Mouse (Mus musculus): ENCODE results near the gene Mtap. TPM values are rescaled to one million over a fixed set of nuclear protein-coding genes. Genes with fewer than 3 reads are reported as not detected.
A peak's percentile ranks its signal among the peaks of the same experiment; 100 is the strongest.

Gene Mtap
- total and polyA plus RNA-seq, 2 experiments from 2014 or later: 8.1 to 18.0 TPM

GRCm38 (mm10) chr4:89136356-89136755, 566 bp upstream of the Mtap start:
- Histone ChIP-seq H3K4me2 (ENCODE audit: low read depth) (peak overlapping the region; percentile 91; the same call in 1 of the 2 replicates), H3K9ac (peak overlapping the region; percentile 76; the same call in 1 of the 2 replicates), H3K4me1 (ENCODE audit: insufficient read depth) (peaks cover 4% of the 10 kb centered on the region; the same call in 1 of the 2 replicates), H3K9me3 (ENCODE audit: low read length) (no peaks in the 10 kb centered on the region), H3K27me3 (ENCODE audit: insufficient read depth, low read length) (no peaks in the 10 kb centered on the region), H3K27ac (ENCODE audit: low read depth, low read length) (no peak overlapping the region), H3K36me3 (ENCODE audit: insufficient read depth) (no peaks in the 10 kb centered on the region), H3K4me3 (ENCODE audit: low read depth, low read length) (no peak overlapping the region)
- ATAC-seq: no peak
- TF ChIP-seq CTCF (IDR thresholded peaks at IDR 0.05; ENCODE audit: low read depth): no peak
- DNase-seq: no peak
- WGBS: 43% methylated on average over 3 of the region's 3 CpGs

- ATAC-seq (peak; percentile 76), DNase-seq (peak; percentile 63)
- Histone ChIP-seq H3K4me1 (ENCODE audit: insufficient read depth) (peaks cover 4% of the 10 kb centered on the region; the same call in 1 of the 2 replicates), H3K9me3 (ENCODE audit: low read length) (no peaks in the 10 kb centered on the region), H3K4me3 (ENCODE audit: low read depth, low read length) (peak overlapping the region; percentile 93), H3K9ac (peak overlapping the region; percentile 76), H3K4me2 (ENCODE audit: low read depth) (peak overlapping the region; percentile 91), H3K27me3 (ENCODE audit: insufficient read depth, low read length) (no peaks in the 10 kb centered on the region), H3K36me3 (ENCODE audit: insufficient read depth) (no peaks in the 10 kb centered on the region), H3K27ac (ENCODE audit: low read depth, low read length) (peak overlapping the region; percentile 59)
- 2% methylated on average over 36 of the region's 36 CpGs for WGBS
- no peak for TF ChIP-seq CTCF (IDR thresholded peaks at IDR 0.05; ENCODE audit: low read depth)
These were observed 829 bp downstream of the Mtap start for GRCm38 (mm10) chr4:89137542-89138360.

GRCm38 (mm10) chr4:89138361-89138651, 1.4 kb downstream of the Mtap start:
- H3K9ac ChIP-seq: no peak overlapping the region
- no peaks in the 10 kb centered on the region for H3K9me3 ChIP-seq (ENCODE audit: low read length)
- H3K4me2 ChIP-seq (ENCODE audit: low read depth): peak overlapping the region; percentile 91
- H3K4me1 ChIP-seq (ENCODE audit: insufficient read depth): peaks cover 4% of the 10 kb centered on the region; the same call in 1 of the 2 replicates
- no peaks in the 10 kb centered on the region for H3K27me3 ChIP-seq (ENCODE audit: insufficient read depth, low read length)
- ATAC-seq: no peak
- H3K4me3 ChIP-seq (ENCODE audit: low read depth, low read length): peak overlapping the region; percentile 93; the same call in 1 of the 2 replicates
- WGBS: 10% methylated on average over 4 of the region's 4 CpGs
- H3K27ac ChIP-seq (ENCODE audit: low read depth, low read length): no peak overlapping the region
- DNase-seq: no peak
- no peaks in the 10 kb centered on the region for H3K36me3 ChIP-seq (ENCODE audit: insufficient read depth)
- TF ChIP-seq CTCF (IDR thresholded peaks at IDR 0.05; ENCODE audit: low read depth): no peak

GRCm38 (mm10) chr4:89140832-89141231, 3.9 kb downstream of the Mtap start:
- TF ChIP-seq CTCF (IDR thresholded peaks at IDR 0.05; ENCODE audit: low read depth): no peak
- DNase-seq (peak; percentile 60), ATAC-seq (no peak)
- Histone ChIP-seq H3K27ac (ENCODE audit: low read depth, low read length) (no peak overlapping the region), H3K4me3 (ENCODE audit: low read depth, low read length) (no peak overlapping the region), H3K9me3 (ENCODE audit: low read length) (no peaks in the 10 kb centered on the region), H3K9ac (no peak overlapping the region), H3K4me1 (ENCODE audit: insufficient read depth) (peaks cover 4% of the 10 kb centered on the region; the same call in 1 of the 2 replicates), H3K36me3 (ENCODE audit: insufficient read depth) (no peaks in the 10 kb centered on the region), H3K4me2 (ENCODE audit: low read depth) (no peak overlapping the region), H3K27me3 (ENCODE audit: insufficient read depth, low read length) (no peaks in the 10 kb centered on the region)
- 63% methylated on average over 5 of the region's 5 CpGs for WGBS

- no peaks in the 10 kb centered on the region for H3K4me1 ChIP-seq (ENCODE audit: insufficient read depth)
- no peaks in the 10 kb centered on the region for H3K9me3 ChIP-seq (ENCODE audit: low read length)
- no peak overlapping the region for H3K27ac ChIP-seq (ENCODE audit: low read depth, low read length)
- H3K36me3 ChIP-seq (ENCODE audit: insufficient read depth): peaks cover 4% of the 10 kb centered on the region; the same call in 1 of the 2 replicates
- H3K4me3 ChIP-seq (ENCODE audit: low read depth, low read length): no peak overlapping the region
- no peak overlapping the region for H3K9ac ChIP-seq
- ATAC-seq (peak; percentile 81), DNase-seq (peak; percentile 71)
- H3K27me3 ChIP-seq (ENCODE audit: insufficient read depth, low read length): no peaks in the 10 kb centered on the region
- TF ChIP-seq CTCF (IDR thresholded peaks at IDR 0.05; ENCODE audit: low read depth): peak; percentile 91
- 45% methylated on average over 6 of the region's 6 CpGs for WGBS
- no peak overlapping the region for H3K4me2 ChIP-seq (ENCODE audit: low read depth)
These were observed 8.5 kb downstream of the Mtap start for GRCm38 (mm10) chr4:89145409-89145808.

- DNase-seq (peak; percentile 64), ATAC-seq (no peak)
- no peak overlapping the region for H3K4me3 ChIP-seq (ENCODE audit: low read depth, low read length)
- peak; percentile 77 for TF ChIP-seq CTCF (IDR thresholded peaks at IDR 0.05; ENCODE audit: low read depth)
- no peaks in the 10 kb centered on the region for H3K4me1 ChIP-seq (ENCODE audit: insufficient read depth)
- WGBS: 52% methylated on average over 3 of the region's 3 CpGs
- H3K27ac ChIP-seq (ENCODE audit: low read depth, low read length): no peak overlapping the region
- peaks cover 6% of the 10 kb centered on the region for H3K36me3 ChIP-seq (ENCODE audit: insufficient read depth)
- no peak overlapping the region for H3K9ac ChIP-seq
- H3K9me3 ChIP-seq (ENCODE audit: low read length): no peaks in the 10 kb centered on the region
- no peaks in the 10 kb centered on the region for H3K27me3 ChIP-seq (ENCODE audit: insufficient read depth, low read length)
- H3K4me2 ChIP-seq (ENCODE audit: low read depth): no peak overlapping the region
These were observed 9.4 kb downstream of the Mtap start for GRCm38 (mm10) chr4:89146291-89146690.

GRCm38 (mm10) chr4:89149261-89149660, 12.3 kb downstream of the Mtap start:
- ATAC-seq (no peak), DNase-seq (no peak)
- H3K36me3 ChIP-seq (ENCODE audit: insufficient read depth): peaks cover 12% of the 10 kb centered on the region
- H3K27me3 ChIP-seq (ENCODE audit: insufficient read depth, low read length): no peaks in the 10 kb centered on the region
- no peak overlapping the region for H3K9ac ChIP-seq
- TF ChIP-seq CTCF (IDR thresholded peaks at IDR 0.05; ENCODE audit: low read depth): no peak
- no peak overlapping the region for H3K27ac ChIP-seq (ENCODE audit: low read depth, low read length)
- H3K9me3 ChIP-seq (ENCODE audit: low read length): no peaks in the 10 kb centered on the region
- no peak overlapping the region for H3K4me2 ChIP-seq (ENCODE audit: low read depth)
- H3K4me1 ChIP-seq (ENCODE audit: insufficient read depth): no peaks in the 10 kb centered on the region
- H3K4me3 ChIP-seq (ENCODE audit: low read depth, low read length): no peak overlapping the region

Measured in forebrain, postnatal 0 days (tissue).